Mouse (Mus musculus) neural tube, embryonic 12.5 days (tissue): ENCODE data around the gene Cpb2. TPM values are rescaled to one million over a fixed set of nuclear protein-coding genes. Genes with fewer than 3 reads are reported as not detected.

ENCODE experiments used
- ATAC-seq: fragments of 200-750 bp; cut with Nextera tagmentation; 2 replicates; pipeline ENCODE4 v1.8.0; 2017; ENCODE audit warnings: low read depth, mild to moderate bottlenecking, moderate TSS enrichment, moderate library complexity; ENCODE audit not compliant: low FRiP score
- H3K27ac ChIP-seq: fragments of 300-500 bp; sonication (generic); 2 replicates; pipeline ENCODE4 v1.5.1; 2016
- H3K27me3 ChIP-seq: fragments of 300-500 bp; sonication (generic); replicated peaks from 2 replicates; pipeline ENCODE4 v1.6.1; 2016; ENCODE audit warnings: mild to moderate bottlenecking
- H3K36me3 ChIP-seq: fragments of 300-500 bp; sonication (generic); 2 replicates; pipeline ENCODE4 v1.6.1; 2016; ENCODE audit warnings: mild to moderate bottlenecking
- H3K4me1 ChIP-seq: fragments of 300-500 bp; sonication (generic); 2 replicates; pipeline ENCODE4 v1.6.1; 2016
- H3K4me2 ChIP-seq: fragments of 300-500 bp; sonication (generic); replicated peaks from 2 replicates; pipeline ENCODE4 v1.6.1; 2016; ENCODE audit warnings: mild to moderate bottlenecking
- H3K4me3 ChIP-seq: fragments of 300-500 bp; sonication (generic); 2 replicates; pipeline ENCODE4 v1.5.1; 2016
- H3K9ac ChIP-seq: fragments of 300-500 bp; sonication (generic); 2 replicates; pipeline ENCODE4 v1.6.1; 2016; ENCODE audit warnings: mild to moderate bottlenecking
- H3K9me3 ChIP-seq: fragments of 300-500 bp; sonication (generic); 2 replicates; pipeline ENCODE4 v1.6.1; 2016; ENCODE audit warnings: mild to moderate bottlenecking
- WGBS: fragments of 180-500 bp; shearing (Covaris S2); methylation state at CpG from one replicate; pipeline ENCODE4 v1.1.7; 2016; 5-methylcytosine and 5-hydroxymethylcytosine counted together
- polyA plus RNA-seq: library from polyadenylated mRNA; unstranded; fragments of >200 nt; fragmentation: Nextera tagmentation; extraction: Ambion mirVana; gene quantifications from 2 replicates; pipeline ENCODE4 v1.2.1, GENCODE M21; 2016

The Cpb2 gene
- polyA plus RNA-seq, 1 experiment from 2014 or later, result 0.32 TPM

GRCm38 (mm10) chr14:75222386-75222785 lies 19.7 kb upstream of the Cpb2 start:
- no peak overlapping the region for H3K4me3 ChIP-seq
- H3K27me3 ChIP-seq, result no peaks in the 10 kb centered on the region
- no peak for ATAC-seq
- no peaks in the 10 kb centered on the region for H3K9me3 ChIP-seq
- no peak overlapping the region for H3K9ac ChIP-seq
- H3K4me1 ChIP-seq, result peaks cover 6% of the 10 kb centered on the region; the same call in 1 of the 2 replicates
- no peaks in the 10 kb centered on the region for H3K36me3 ChIP-seq
- no peak overlapping the region for H3K4me2 ChIP-seq
- H3K27ac ChIP-seq, result no peak overlapping the region
- 83% methylated on average over 6 of the region's 6 CpGs for WGBS

DNA sequence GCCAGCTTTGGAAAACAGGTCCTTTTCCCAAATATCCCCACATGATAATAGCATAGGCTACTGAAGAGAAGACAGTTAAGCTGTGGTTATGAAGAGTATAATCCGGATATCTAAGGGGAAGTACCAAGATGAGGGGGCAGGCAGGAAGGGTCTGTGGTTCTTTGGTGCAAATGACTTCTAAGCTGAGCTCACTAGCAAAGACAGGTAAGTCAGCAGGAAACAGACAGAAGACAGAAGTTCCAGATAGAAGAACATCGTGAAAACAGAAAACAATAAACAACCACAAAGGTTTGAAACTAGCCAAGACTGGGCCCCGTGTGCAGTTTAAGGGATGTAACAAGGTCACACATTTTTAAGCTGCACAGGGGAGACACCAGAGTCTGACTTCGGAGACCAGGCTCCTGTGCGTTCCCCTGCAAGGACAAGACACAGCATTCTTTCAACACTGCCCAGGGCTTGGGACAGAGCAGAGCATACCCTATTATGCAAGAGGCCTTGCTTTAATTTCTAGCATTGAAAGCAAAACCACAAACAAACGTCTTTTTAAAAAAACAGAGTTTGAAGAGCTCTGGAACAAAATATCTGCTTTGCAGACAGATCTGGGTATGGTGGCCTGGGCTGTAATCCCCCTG lies 14.5 kb upstream of the Cpb2 start:
- H3K9ac ChIP-seq, result no peak overlapping the region
- no peak overlapping the region for H3K4me3 ChIP-seq
- no peaks in the 10 kb centered on the region for H3K36me3 ChIP-seq
- 83% methylated on average over 6 of the region's 6 CpGs for WGBS
- H3K4me1 ChIP-seq, result no peaks in the 10 kb centered on the region
- H3K4me2 ChIP-seq, result no peak overlapping the region
- H3K27ac ChIP-seq, result no peak overlapping the region
- H3K9me3 ChIP-seq, result no peaks in the 10 kb centered on the region
- no peaks in the 10 kb centered on the region for H3K27me3 ChIP-seq
- no peak for ATAC-seq

- Histone ChIP-seq H3K27ac (no peak overlapping the region), H3K9ac (no peak overlapping the region), H3K4me2 (no peak overlapping the region), H3K36me3 (no peaks in the 10 kb centered on the region), H3K9me3 (no peaks in the 10 kb centered on the region), H3K4me3 (no peak overlapping the region), H3K4me1 (no peaks in the 10 kb centered on the region), H3K27me3 (no peaks in the 10 kb centered on the region)
- WGBS, result 73% methylated on average over 2 of the region's 2 CpGs
- ATAC-seq, result no peak
Observed at GRCm38 (mm10) chr14:75229834-75230233, 12.3 kb upstream of the Cpb2 start.

- H3K4me3 ChIP-seq, result no peak overlapping the region
- H3K36me3 ChIP-seq, result no peaks in the 10 kb centered on the region
- no peak overlapping the region for H3K4me2 ChIP-seq
- H3K27ac ChIP-seq, result no peak overlapping the region
- no peak for ATAC-seq
- 94% methylated on average over 5 of the region's 5 CpGs for whole genome bisulfite sequencing
- no peak overlapping the region for H3K9ac ChIP-seq
- H3K4me1 ChIP-seq, result peaks cover 8% of the 10 kb centered on the region
- no peaks in the 10 kb centered on the region for H3K27me3 ChIP-seq
- H3K9me3 ChIP-seq, result no peaks in the 10 kb centered on the region
Observed at GRCm38 (mm10) chr14:75233070-75233469, 9.0 kb upstream of the Cpb2 start.

DNA sequence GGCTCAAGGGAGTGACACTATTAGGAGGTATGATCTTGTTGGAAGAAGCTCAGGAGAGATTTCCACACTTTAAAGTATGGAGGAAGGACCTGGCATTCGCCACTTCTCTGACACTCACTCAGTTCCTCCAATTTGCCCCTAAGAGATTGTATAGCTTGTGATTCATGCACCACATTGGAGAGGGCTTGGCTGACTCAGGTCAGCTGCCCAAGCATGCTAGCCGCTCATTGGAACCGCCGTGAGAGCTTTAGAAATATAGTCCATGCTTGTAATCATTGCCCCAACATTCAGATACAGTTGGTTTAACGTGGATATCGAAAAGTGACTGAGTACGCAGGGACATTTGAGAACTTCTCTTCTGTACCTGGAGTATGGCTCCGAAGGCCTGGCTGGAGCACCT lies 6.5 kb upstream of the Cpb2 start:
- H3K4me2 ChIP-seq, result peak overlapping the region; percentile 33
- H3K9ac ChIP-seq, result no peak overlapping the region
- H3K9me3 ChIP-seq, result no peaks in the 10 kb centered on the region
- H3K4me1 ChIP-seq, result peaks cover 8% of the 10 kb centered on the region
- H3K4me3 ChIP-seq, result no peak overlapping the region
- no peaks in the 10 kb centered on the region for H3K27me3 ChIP-seq
- peak; percentile 48 for ATAC-seq
- no peaks in the 10 kb centered on the region for H3K36me3 ChIP-seq
- WGBS, result 63% methylated on average over 8 of the region's 8 CpGs
- H3K27ac ChIP-seq, result no peak overlapping the region

DNA sequence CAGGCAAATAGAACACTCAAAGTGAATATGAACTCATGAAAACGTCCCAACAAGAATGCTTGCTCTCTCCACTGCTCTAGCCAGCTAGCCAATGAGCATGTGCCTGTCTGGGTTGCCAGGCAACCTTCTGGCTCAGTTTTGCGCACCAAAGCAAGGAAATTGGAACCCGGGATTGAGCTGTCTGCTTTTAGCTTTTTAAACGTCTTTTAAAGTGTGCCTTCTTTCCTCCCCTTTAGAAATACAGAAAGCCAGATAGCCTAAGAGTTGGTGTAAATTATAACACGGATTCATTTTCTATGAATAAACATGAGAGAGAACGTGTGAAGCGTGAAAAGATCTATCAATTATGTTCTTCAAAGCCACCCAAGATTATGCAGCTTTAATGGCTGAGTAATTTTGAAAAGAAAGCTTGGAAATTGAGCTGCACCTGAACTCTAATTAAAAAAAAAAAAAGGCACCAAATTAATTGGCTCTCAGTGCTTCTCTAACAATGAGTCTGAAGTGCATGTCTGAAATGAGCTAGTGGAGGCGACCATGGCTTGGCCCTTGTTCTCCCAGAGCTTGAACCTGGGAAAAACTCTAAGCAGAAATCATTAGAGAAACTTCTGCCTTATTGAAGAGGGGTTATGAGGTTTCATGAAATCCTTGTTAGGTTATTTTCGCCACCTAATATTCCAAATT lies 6.0 kb upstream of the Cpb2 start:
- Histone ChIP-seq H3K9ac (no peak overlapping the region), H3K36me3 (no peaks in the 10 kb centered on the region), H3K27me3 (no peaks in the 10 kb centered on the region), H3K4me3 (no peak overlapping the region), H3K27ac (0 out of 2 replicates have a peak overlapping the region, but pooled peaks have one; percentile 15), H3K4me2 (peak overlapping the region; percentile 33), H3K4me1 (peaks cover 8% of the 10 kb centered on the region), H3K9me3 (no peaks in the 10 kb centered on the region)
- ATAC-seq, result peak; percentile 90
- WGBS, result 27% methylated on average over 9 of the region's 9 CpGs

GRCm38 (mm10) chr14:75236636-75237003 lies 5.5 kb upstream of the Cpb2 start:
- H3K27me3 ChIP-seq, result no peaks in the 10 kb centered on the region
- no peak overlapping the region for H3K9ac ChIP-seq
- 0 out of 2 replicates have a peak overlapping the region, but pooled peaks have one; percentile 15 for H3K27ac ChIP-seq
- no peak overlapping the region for H3K4me3 ChIP-seq
- peak; percentile 4; the same call in 1 of the 2 replicates for ATAC-seq
- no peaks in the 10 kb centered on the region for H3K9me3 ChIP-seq
- no peak overlapping the region for H3K4me2 ChIP-seq
- peaks cover 8% of the 10 kb centered on the region for H3K4me1 ChIP-seq
- H3K36me3 ChIP-seq, result no peaks in the 10 kb centered on the region
- WGBS, result 61% methylated on average over 4 of the region's 4 CpGs

- Histone ChIP-seq H3K36me3 (no peaks in the 10 kb centered on the region), H3K4me1 (peaks cover 8% of the 10 kb centered on the region)
Observed at GRCm38 (mm10) chr14:75237096-75237495, 5.0 kb upstream of the Cpb2 start.

GRCm38 (mm10) chr14:75238054-75238692 lies 3.9 kb upstream of the Cpb2 start:
- Histone ChIP-seq H3K27ac (no peak overlapping the region), H3K9ac (no peak overlapping the region), H3K27me3 (no peaks in the 10 kb centered on the region), H3K9me3 (no peaks in the 10 kb centered on the region), H3K36me3 (no peaks in the 10 kb centered on the region), H3K4me3 (no peak overlapping the region), H3K4me1 (peaks cover 8% of the 10 kb centered on the region), H3K4me2 (no peak overlapping the region)
- WGBS, result 88% methylated on average over 6 of the region's 6 CpGs
- ATAC-seq, result no peak

More at GRCm38 (mm10) chr14:75237096-75237495, 5.0 kb upstream of the Cpb2 start:
- Histone ChIP-seq H3K4me3 (no peak overlapping the region), H3K4me2 (no peak overlapping the region), H3K9ac (no peak overlapping the region), H3K27ac (no peak overlapping the region), H3K9me3 (no peaks in the 10 kb centered on the region), H3K27me3 (no peaks in the 10 kb centered on the region)
- WGBS, result 74% methylated on average over 8 of the region's 8 CpGs
- ATAC-seq, result no peak

GRCm38 (mm10) chr14:75246024-75247000 lies 4.2 kb downstream of the Cpb2 start:
- Histone ChIP-seq H3K36me3 (no peaks in the 10 kb centered on the region), H3K4me1 (no peaks in the 10 kb centered on the region), H3K9ac (no peak overlapping the region), H3K4me2 (no peak overlapping the region), H3K27me3 (no peaks in the 10 kb centered on the region), H3K27ac (no peak overlapping the region), H3K4me3 (no peak overlapping the region), H3K9me3 (no peaks in the 10 kb centered on the region)
- ATAC-seq, result no peak
- WGBS, result 83% methylated on average over 11 of the region's 11 CpGs

GRCm38 (mm10) chr14:75250432-75250831 lies 8.3 kb downstream of the Cpb2 start:
- no peak for ATAC-seq
- H3K27me3 ChIP-seq, result no peaks in the 10 kb centered on the region
- H3K4me3 ChIP-seq, result no peak overlapping the region
- WGBS, result 88% methylated on average over 3 of the region's 3 CpGs
- H3K4me2 ChIP-seq, result no peak overlapping the region
- no peak overlapping the region for H3K27ac ChIP-seq
- no peaks in the 10 kb centered on the region for H3K4me1 ChIP-seq
- no peak overlapping the region for H3K9ac ChIP-seq
- H3K36me3 ChIP-seq, result no peaks in the 10 kb centered on the region
- no peaks in the 10 kb centered on the region for H3K9me3 ChIP-seq

GRCm38 (mm10) chr14:75256521-75256920 lies 14.4 kb downstream of the Cpb2 start:
- Histone ChIP-seq H3K27ac (no peak overlapping the region), H3K4me1 (no peaks in the 10 kb centered on the region), H3K9ac (no peak overlapping the region), H3K9me3 (no peaks in the 10 kb centered on the region), H3K4me3 (no peak overlapping the region), H3K27me3 (no peaks in the 10 kb centered on the region), H3K36me3 (no peaks in the 10 kb centered on the region), H3K4me2 (no peak overlapping the region)
- WGBS, result 52% methylated on average over 5 of the region's 5 CpGs
- 0 out of 2 replicates have a peak, but pooled peaks have one; percentile 48 for ATAC-seq
